Mouse (Mus musculus): ENCODE results near the gene Abhd15. TPM values are rescaled to one million over a fixed set of nuclear protein-coding genes. Genes with fewer than 3 reads are reported as not detected.

Abhd15 gene
- polyA plus RNA-seq, 1 experiment from 2014 or later, result 2.2 TPM

GRCm38 (mm10) chr11:77500361-77501325 is 14.3 kb upstream of the Abhd15 start:
- H3K9ac ChIP-seq (ENCODE audit: low read depth, low read length), result 0 out of 2 replicates have a peak overlapping the region, but pooled peaks have one; percentile 3
- H3K27ac ChIP-seq (ENCODE audit: low read depth, low read length), result 0 out of 2 replicates have a peak overlapping the region, but pooled peaks have one; percentile 28
- no peak for ATAC-seq

GRCm38 (mm10) chr11:77501392-77501791 is 13.5 kb upstream of the Abhd15 start:
- Histone ChIP-seq H3K4me2 (replicated peaks; ENCODE audit: low read depth) (no peak overlapping the region), H3K27me3 (replicated peaks; ENCODE audit: control insufficient read depth, insufficient read depth, low read length) (no peaks in the 10 kb centered on the region), H3K4me3 (ENCODE audit: low read depth, low read length) (no peak overlapping the region), H3K36me3 (ENCODE audit: control insufficient read depth, insufficient read depth) (peaks cover 73% of the 10 kb centered on the region), H3K9ac (ENCODE audit: low read depth, low read length) (0 out of 2 replicates have a peak overlapping the region, but pooled peaks have one; percentile 3), H3K4me1 (replicated peaks; ENCODE audit: control insufficient read depth, insufficient read depth, low read length) (peaks cover 18% of the 10 kb centered on the region), H3K9me3 (ENCODE audit: control insufficient read depth) (no peaks in the 10 kb centered on the region), H3K27ac (ENCODE audit: low read depth, low read length) (0 out of 2 replicates have a peak overlapping the region, but pooled peaks have one; percentile 28)
- no peak for ATAC-seq
- 22% methylated on average over 5 of the region's 5 CpGs for WGBS
- TF ChIP-seq CTCF (IDR thresholded peaks at IDR 0.05; ENCODE audit: low read depth), result peak; percentile 92

More at GRCm38 (mm10) chr11:77500361-77501325, 14.3 kb upstream of the Abhd15 start:
- TF ChIP-seq CTCF (IDR thresholded peaks at IDR 0.05; ENCODE audit: low read depth), result no peak
- Histone ChIP-seq H3K4me2 (replicated peaks; ENCODE audit: low read depth) (no peak overlapping the region), H3K36me3 (ENCODE audit: control insufficient read depth, insufficient read depth) (peaks cover 66% of the 10 kb centered on the region), H3K4me1 (replicated peaks; ENCODE audit: control insufficient read depth, insufficient read depth, low read length) (peaks cover 16% of the 10 kb centered on the region), H3K4me3 (ENCODE audit: low read depth, low read length) (no peak overlapping the region), H3K9me3 (ENCODE audit: control insufficient read depth) (no peaks in the 10 kb centered on the region), H3K27me3 (replicated peaks; ENCODE audit: control insufficient read depth, insufficient read depth, low read length) (no peaks in the 10 kb centered on the region)
- 68% methylated on average over 17 of the region's 17 CpGs for WGBS

GRCm38 (mm10) chr11:77501971-77502370 is 12.9 kb upstream of the Abhd15 start:
- no peak overlapping the region for H3K4me2 ChIP-seq (replicated peaks; ENCODE audit: low read depth)
- H3K27ac ChIP-seq (ENCODE audit: low read depth, low read length), result no peak overlapping the region
- peaks cover 21% of the 10 kb centered on the region for H3K4me1 ChIP-seq (replicated peaks; ENCODE audit: control insufficient read depth, insufficient read depth, low read length)
- H3K9ac ChIP-seq (ENCODE audit: low read depth, low read length), result no peak overlapping the region
- H3K9me3 ChIP-seq (ENCODE audit: control insufficient read depth), result no peaks in the 10 kb centered on the region
- no peaks in the 10 kb centered on the region for H3K27me3 ChIP-seq (replicated peaks; ENCODE audit: control insufficient read depth, insufficient read depth, low read length)
- ATAC-seq, result no peak
- no peak for TF ChIP-seq CTCF (IDR thresholded peaks at IDR 0.05; ENCODE audit: low read depth)
- WGBS, result 77% methylated on average over 4 of the region's 4 CpGs
- H3K36me3 ChIP-seq (ENCODE audit: control insufficient read depth, insufficient read depth), result peaks cover 74% of the 10 kb centered on the region
- H3K4me3 ChIP-seq (ENCODE audit: low read depth, low read length), result no peak overlapping the region

GRCm38 (mm10) chr11:77502481-77502880 is 12.4 kb upstream of the Abhd15 start:
- 84% methylated on average over 6 of the region's 6 CpGs for WGBS
- no peak overlapping the region for H3K4me2 ChIP-seq (replicated peaks; ENCODE audit: low read depth)
- no peaks in the 10 kb centered on the region for H3K9me3 ChIP-seq (ENCODE audit: control insufficient read depth)
- H3K27ac ChIP-seq (ENCODE audit: low read depth, low read length), result no peak overlapping the region
- H3K36me3 ChIP-seq (ENCODE audit: control insufficient read depth, insufficient read depth), result peaks cover 74% of the 10 kb centered on the region
- no peak overlapping the region for H3K9ac ChIP-seq (ENCODE audit: low read depth, low read length)
- ATAC-seq, result no peak
- peaks cover 23% of the 10 kb centered on the region for H3K4me1 ChIP-seq (replicated peaks; ENCODE audit: control insufficient read depth, insufficient read depth, low read length)
- H3K4me3 ChIP-seq (ENCODE audit: low read depth, low read length), result no peak overlapping the region
- H3K27me3 ChIP-seq (replicated peaks; ENCODE audit: control insufficient read depth, insufficient read depth, low read length), result no peaks in the 10 kb centered on the region
- no peak for TF ChIP-seq CTCF (IDR thresholded peaks at IDR 0.05; ENCODE audit: low read depth)

- Histone ChIP-seq H3K27ac (ENCODE audit: low read depth, low read length) (peak overlapping the region; percentile 94; the same call in 1 of the 2 replicates), H3K27me3 (replicated peaks; ENCODE audit: control insufficient read depth, insufficient read depth, low read length) (no peaks in the 10 kb centered on the region), H3K4me1 (replicated peaks; ENCODE audit: control insufficient read depth, insufficient read depth, low read length) (peaks cover 16% of the 10 kb centered on the region), H3K9ac (ENCODE audit: low read depth, low read length) (no peak overlapping the region), H3K4me2 (replicated peaks; ENCODE audit: low read depth) (no peak overlapping the region), H3K9me3 (ENCODE audit: control insufficient read depth) (no peaks in the 10 kb centered on the region), H3K4me3 (ENCODE audit: low read depth, low read length) (no peak overlapping the region), H3K36me3 (ENCODE audit: control insufficient read depth, insufficient read depth) (peaks cover 71% of the 10 kb centered on the region)
- TF ChIP-seq CTCF (IDR thresholded peaks at IDR 0.05; ENCODE audit: low read depth), result no peak
- 69% methylated on average over 3 of the region's 3 CpGs for WGBS
- ATAC-seq, result no peak
These were observed 11.4 kb upstream of the Abhd15 start for GRCm38 (mm10) chr11:77503511-77503910.

GRCm38 (mm10) chr11:77504377-77504776 is 10.5 kb upstream of the Abhd15 start:
- ATAC-seq, result no peak
- no peak overlapping the region for H3K4me3 ChIP-seq (ENCODE audit: low read depth, low read length)
- no peaks in the 10 kb centered on the region for H3K9me3 ChIP-seq (ENCODE audit: control insufficient read depth)
- H3K27me3 ChIP-seq (replicated peaks; ENCODE audit: control insufficient read depth, insufficient read depth, low read length), result no peaks in the 10 kb centered on the region
- H3K4me2 ChIP-seq (replicated peaks; ENCODE audit: low read depth), result no peak overlapping the region
- H3K36me3 ChIP-seq (ENCODE audit: control insufficient read depth, insufficient read depth), result peaks cover 62% of the 10 kb centered on the region
- peaks cover 15% of the 10 kb centered on the region for H3K4me1 ChIP-seq (replicated peaks; ENCODE audit: control insufficient read depth, insufficient read depth, low read length)
- WGBS, result 91% methylated on average over 19 of the region's 19 CpGs
- no peak overlapping the region for H3K9ac ChIP-seq (ENCODE audit: low read depth, low read length)
- TF ChIP-seq CTCF (IDR thresholded peaks at IDR 0.05; ENCODE audit: low read depth), result no peak
- H3K27ac ChIP-seq (ENCODE audit: low read depth, low read length), result peak overlapping the region; percentile 94
